Mouse (Mus musculus) kidney, postnatal 25 days (tissue): ENCODE data around the gene Ppp1r14b.
A peak's percentile ranks its signal among the peaks of the same experiment; 100 is the strongest.

Source experiments
- DNase-seq, 2 experiments: peaks; one replicate each; pipeline ENCODE4 v3.0.0; 2021; ENCODE audit warnings: mixed read lengths in 2 of 2

The Ppp1r14b gene

GRCm38 (mm10) chr19:6995255-6995991 is 20.7 kb downstream of the Ppp1r14b start:
- DNase-seq = peak in 1 of 2 experiments; percentile 57

GRCm38 (mm10) chr19:6996006-6996405 is 21.2 kb downstream of the Ppp1r14b start, which contains the start of the genes Nudt22 and Trpt1:
Gene Nudt22 (minus strand): TSS chr19:6996117.
Gene Trpt1 (plus strand): TSS chr19:6996131.
- DNase-seq = peak; percentile 95 to 97

GRCm38 (mm10) chr19:6997721-6998290 is 23.0 kb downstream of the Ppp1r14b start:
- DNase-seq = peak in 1 of 2 experiments; percentile 30

- DNase-seq = peak in 1 of 2 experiments; percentile 40
Observed at GRCm38 (mm10) chr19:6999360-7000063, 24.7 kb downstream of the Ppp1r14b start.

GRCm38 (mm10) chr19:7006892-7007593 is 32.3 kb downstream of the Ppp1r14b start:
- DNase-seq = no peak

- DNase-seq = no peak
Observed at GRCm38 (mm10) chr19:7012426-7012825, 37.7 kb downstream of the Ppp1r14b start.

GRCm38 (mm10) chr19:7013984-7014383 is 39.2 kb downstream of the Ppp1r14b start:
- peak in 1 of 2 experiments; percentile 58 for DNase-seq

GRCm38 (mm10) chr19:7014481-7015135 is 39.8 kb downstream of the Ppp1r14b start:
- DNase-seq = no peak

GRCm38 (mm10) chr19:7017541-7018457 is 43.0 kb downstream of the Ppp1r14b start:
- no peak for DNase-seq

GRCm38 (mm10) chr19:7018546-7018945 is 43.8 kb downstream of the Ppp1r14b start:
- no peak for DNase-seq

GRCm38 (mm10) chr19:7019191-7019590 is 44.4 kb downstream of the Ppp1r14b start, which contains the start of gene Fermt3:
Gene Fermt3 (minus strand): TSS chr19:7019469.
- peak in 1 of 2 experiments; percentile 60 for DNase-seq

- peak; percentile 74 to 76 for DNase-seq
Observed at GRCm38 (mm10) chr19:7020224-7020641, 45.5 kb downstream of the Ppp1r14b start.
